Comparison of ENCODE assay signal across 18 mouse cellular contexts in genomic region chr10:107925306-107925705, GRCm38 (mm10). TPM values are rescaled to one million over a fixed set of nuclear protein-coding genes. Genes with fewer than 3 reads are reported as not detected.
DNase-seq lines count a peak whose midpoint lies in the region; ATAC-seq and TF ChIP-seq lines count a peak whose summit lies in the region.
"Had no signal": no experiment of that assay in that cellular context is flagged by ENCODE, and none has a peak within 500 bp of the region (broad histone marks: within the 10 kb centered on the region; RNA-seq: fewer than 3 reads in every experiment).

No protein-coding gene starts in this region.

- no peaks in the 10 kb centered on the region for H3K36me3 ChIP-seq in hindbrain, postnatal 0 days (ENCODE audit: insufficient read depth, low read length)
- H3K36me3 ChIP-seq in hindbrain, embryonic 13.5 days = no peaks in the 10 kb centered on the region
- H3K36me3 ChIP-seq: forebrain, embryonic 10.5 days; liver, embryonic 13.5 days had no signal

- H3K4me3 ChIP-seq in hindbrain, postnatal 0 days (ENCODE audit: low read length) = no peak overlapping the region
- H3K4me3 ChIP-seq in hindbrain, embryonic 13.5 days = no peak overlapping the region
- H3K4me3 ChIP-seq: forebrain, embryonic 10.5 days; liver, embryonic 13.5 days; megakaryocyte, embryonic 14.5 days had no signal

- no peaks in the 10 kb centered on the region for H3K27me3 ChIP-seq in hindbrain, postnatal 0 days (ENCODE audit: insufficient read depth, low read length)
- H3K27me3 ChIP-seq in hindbrain, embryonic 13.5 days = no peaks in the 10 kb centered on the region
- H3K27me3 ChIP-seq: liver, embryonic 13.5 days; megakaryocyte, embryonic 14.5 days had no signal

- H3K4me1 ChIP-seq in hindbrain, postnatal 0 days (ENCODE audit: insufficient read depth, low read length) = no peaks in the 10 kb centered on the region
- H3K4me1 ChIP-seq in hindbrain, embryonic 13.5 days (replicated peaks) = no peaks in the 10 kb centered on the region
- H3K4me1 ChIP-seq: forebrain, embryonic 10.5 days; liver, embryonic 13.5 days had no signal

- H3K27ac ChIP-seq in hindbrain, postnatal 0 days = no peak overlapping the region
- H3K27ac ChIP-seq in hindbrain, embryonic 13.5 days = no peak overlapping the region
- H3K27ac ChIP-seq: forebrain, embryonic 10.5 days; liver, embryonic 13.5 days had no signal

- no peak overlapping the region for H3K9ac ChIP-seq in hindbrain, postnatal 0 days (replicated peaks; ENCODE audit: low read length)
- no peak overlapping the region for H3K9ac ChIP-seq in hindbrain, embryonic 13.5 days
- H3K9ac ChIP-seq: liver, embryonic 13.5 days had no signal

- no peak for ATAC-seq in hindbrain, postnatal 0 days
- ATAC-seq in hindbrain, embryonic 13.5 days (ENCODE audit: low FRiP score) = no peak
- no peak for ATAC-seq in frontal cortex, adult (ENCODE audit: low TSS enrichment)
- ATAC-seq in erythroid progenitor cell, adult 5-6 weeks (replicated peaks; ENCODE audit: low FRiP score, poor library complexity, severe bottlenecking) = no peak

- H3K4me2 ChIP-seq in hindbrain, postnatal 0 days (ENCODE audit: low read depth, low read length) = no peak overlapping the region
- no peak overlapping the region for H3K4me2 ChIP-seq in hindbrain, embryonic 13.5 days
- H3K4me2 ChIP-seq: liver, embryonic 13.5 days had no signal

- peak; percentile 63 for TF ChIP-seq CTCF in hindbrain, postnatal 0 days (IDR thresholded peaks at IDR 0.05; ENCODE audit: low read depth)

- no peaks in the 10 kb centered on the region for H3K9me3 ChIP-seq in hindbrain, postnatal 0 days (ENCODE audit: low read length)
- no peaks in the 10 kb centered on the region for H3K9me3 ChIP-seq in hindbrain, embryonic 13.5 days
- H3K9me3 ChIP-seq: forebrain, embryonic 10.5 days; liver, embryonic 13.5 days; megakaryocyte, embryonic 14.5 days had no signal

- DNase-seq in hindbrain, postnatal 0 days (ENCODE audit: low spot score) = peak; percentile 58
- DNase-seq in retina, embryonic 14.5 days (ENCODE audit: low spot score) = peak; percentile 46
- DNase-seq in retina, postnatal 1 day = no peak
- peak; percentile 78 for DNase-seq in NIH3T3 (ENCODE audit: low read depth)
- DNase-seq in forelimb bud, embryonic 11.5 days (ENCODE audit: low read depth, low spot score) = peak; percentile 13
- DNase-seq: cerebellum, postnatal 36 days; heart, adult 18-20 months; heart, postnatal 36 days; kidney, adult 8-10 months; layer of hippocampus, postnatal 36 days; liver, embryonic 13.5 days; right cerebral cortex, adult 18-20 months had no signal

RNA-seq across cellular contexts. Expression of gene Otogl, which starts 13.4 kb away (rescaled TPM):
- total RNA-seq in hindbrain, postnatal 0 days (2014; rRNA removed) = 0.04 and 0.16 TPM in 2 replicates
- polyA plus RNA-seq in hindbrain, postnatal 0 days (2015; fragmentation: Nextera tagmentation; extraction: Ambion mirVana) = 0.04 and 0.08 TPM in 2 replicates
- 0.03 TPM in 1 of 2 replicates, not detected in the other for polyA plus RNA-seq in hindbrain, embryonic 13.5 days (2015; fragmentation: Nextera tagmentation; extraction: Ambion mirVana)
- total RNA-seq in erythroid progenitor cell, adult 5-6 weeks (2015; ENCODE audit: low replicate concordance) = 0.36 and 0.42 TPM in 2 replicates
- total RNA-seq in erythroid progenitor cell, adult 5-6 weeks (2017; ENCODE audit: low replicate concordance) = not detected in 2 replicates
- polyA plus RNA-seq: forebrain, embryonic 10.5 days; neural tube, embryonic 11.5 days had no signal
